Mouse (Mus musculus) E14TG2a.4 (cell line): ENCODE results near the gene Pakap.

Source experiments
- CTCF ChIP-seq: conservative IDR thresholded peaks from 2 replicates; pipeline ENCODE4 v1.5.1; 2014; ENCODE audit warnings: low read length
- NANOG ChIP-seq: IDR thresholded peaks from 2 replicates; pipeline ENCODE4 v1.6.1; 2014; ENCODE audit warnings: borderline replicate concordance, low read length, mixed read lengths
- POU5F1 ChIP-seq: IDR thresholded peaks from 2 replicates; pipeline ENCODE4 v1.6.1; 2014; ENCODE audit warnings: low read length, borderline replicate concordance

GRCm38 (mm10) chr4:57846381-57846990 lies 278.5 kb downstream of the Pakap start:
- TF ChIP-seq CTCF, result no peak
- no peak for TF ChIP-seq NANOG
- no peak for TF ChIP-seq POU5F1
